Mouse (Mus musculus): ENCODE results near the gene Olfr1393. TPM values are rescaled to one million over a fixed set of nuclear protein-coding genes. Genes with fewer than 3 reads are reported as not detected.

Gene Olfr1393
- polyA plus RNA-seq, 1 experiment from 2014 or later: not detected

- no peaks in the 10 kb centered on the region for H3K36me3 ChIP-seq
- no peak overlapping the region for H3K4me2 ChIP-seq
- no peak overlapping the region for H3K9ac ChIP-seq
- no peaks in the 10 kb centered on the region for H3K27me3 ChIP-seq
- 80% methylated on average over 1 of the region's 1 CpGs for WGBS
- H3K4me3 ChIP-seq: no peak overlapping the region
- H3K9me3 ChIP-seq: no peaks in the 10 kb centered on the region
- no peaks in the 10 kb centered on the region for H3K4me1 ChIP-seq (replicated peaks)
- H3K27ac ChIP-seq (replicated peaks): no peak overlapping the region
- ATAC-seq (ENCODE audit: low read depth): no peak
Observed at GRCm38 (mm10) chr11:49329686-49330085, 51.6 kb downstream of the Olfr1393 start.

Other genes starting within 250 kb of the Olfr1393 start
- 0.28 and 0.32 TPM in 2 replicates for gene 9930111J21Rik2, start 227.1 kb upstream of the Olfr1393 start, polyA plus RNA-seq (2015; fragmentation: Nextera tagmentation; extraction: Ambion mirVana)
- 0.10 and 0.27 TPM in 2 replicates for gene Tgtp2, start 214.1 kb upstream of the Olfr1393 start, polyA plus RNA-seq (2015; fragmentation: Nextera tagmentation; extraction: Ambion mirVana)
- gene Ifi47, start 201.7 kb upstream of the Olfr1393 start, polyA plus RNA-seq (2015; fragmentation: Nextera tagmentation; extraction: Ambion mirVana): 0.40 and 0.43 TPM in 2 replicates
- gene Olfr1396, start 163.4 kb upstream of the Olfr1393 start, polyA plus RNA-seq (2015; fragmentation: Nextera tagmentation; extraction: Ambion mirVana): not detected in 2 replicates
- gene Olfr1395, start 136.0 kb upstream of the Olfr1393 start, polyA plus RNA-seq (2015; fragmentation: Nextera tagmentation; extraction: Ambion mirVana): not detected in 2 replicates
- not detected in 2 replicates for gene Olfr1394, start 123.9 kb upstream of the Olfr1393 start, polyA plus RNA-seq (2015; fragmentation: Nextera tagmentation; extraction: Ambion mirVana)
- 0.10 and 0.33 TPM in 2 replicates for gene Btnl9, start 91.1 kb upstream of the Olfr1393 start, polyA plus RNA-seq (2015; fragmentation: Nextera tagmentation; extraction: Ambion mirVana)
- 44.5 and 50.0 TPM in 2 replicates for gene Zfp62, start 75.0 kb upstream of the Olfr1393 start, polyA plus RNA-seq (2015; fragmentation: Nextera tagmentation; extraction: Ambion mirVana)
- 28.8 and 32.4 TPM in 2 replicates for gene Mgat1, start 34.1 kb upstream of the Olfr1393 start, polyA plus RNA-seq (2015; fragmentation: Nextera tagmentation; extraction: Ambion mirVana)
- gene Olfr1392, start 7.0 kb downstream of the Olfr1393 start, polyA plus RNA-seq (2015; fragmentation: Nextera tagmentation; extraction: Ambion mirVana): not detected in 2 replicates
- not detected in 2 replicates for gene Olfr10, start 26.4 kb downstream of the Olfr1393 start, polyA plus RNA-seq (2015; fragmentation: Nextera tagmentation; extraction: Ambion mirVana)
- not detected in 2 replicates for gene Olfr1391, start 44.4 kb downstream of the Olfr1393 start, polyA plus RNA-seq (2015; fragmentation: Nextera tagmentation; extraction: Ambion mirVana)
- not detected in 2 replicates for gene Olfr1390, start 56.9 kb downstream of the Olfr1393 start, polyA plus RNA-seq (2015; fragmentation: Nextera tagmentation; extraction: Ambion mirVana)
- gene Olfr1389, start 144.8 kb downstream of the Olfr1393 start, polyA plus RNA-seq (2015; fragmentation: Nextera tagmentation; extraction: Ambion mirVana): not detected in 2 replicates
- gene Olfr1388, start 158.3 kb downstream of the Olfr1393 start, polyA plus RNA-seq (2015; fragmentation: Nextera tagmentation; extraction: Ambion mirVana): 0.06 TPM in 1 of 2 replicates, not detected in the other
- gene Olfr1387, start 177.0 kb downstream of the Olfr1393 start, polyA plus RNA-seq (2015; fragmentation: Nextera tagmentation; extraction: Ambion mirVana): not detected in 2 replicates
- not detected in 2 replicates for gene Olfr1386, start 186.7 kb downstream of the Olfr1393 start, polyA plus RNA-seq (2015; fragmentation: Nextera tagmentation; extraction: Ambion mirVana)
- gene Olfr1385, start 210.8 kb downstream of the Olfr1393 start, polyA plus RNA-seq (2015; fragmentation: Nextera tagmentation; extraction: Ambion mirVana): not detected in 2 replicates
- gene Olfr1384, start 228.4 kb downstream of the Olfr1393 start, polyA plus RNA-seq (2015; fragmentation: Nextera tagmentation; extraction: Ambion mirVana): not detected in 2 replicates
- not detected in 2 replicates for gene Olfr1383, start 241.3 kb downstream of the Olfr1393 start, polyA plus RNA-seq (2015; fragmentation: Nextera tagmentation; extraction: Ambion mirVana)
- not detected in 2 replicates for gene Olfr1382, start 249.9 kb downstream of the Olfr1393 start, polyA plus RNA-seq (2015; fragmentation: Nextera tagmentation; extraction: Ambion mirVana)

Measured in neural tube, embryonic 13.5 days (tissue).